Mouse (Mus musculus): ENCODE data around the gene Cerkl. TPM values are rescaled to one million over a fixed set of nuclear protein-coding genes. Genes with fewer than 3 reads are reported as not detected.

Cerkl gene
- polyA plus RNA-seq, 1 experiment from 2014 or later = 1.8 TPM

- Histone ChIP-seq H3K36me3 (no peaks in the 10 kb centered on the region), H3K4me2 (replicated peaks) (no peak overlapping the region)
- 62% methylated on average over 5 of the region's 5 CpGs for WGBS
Measured at GRCm38 (mm10) chr2:79398831-79399230, 57.8 kb downstream of the Cerkl start.

GRCm38 (mm10) chr2:79398343-79398742, 58.2 kb downstream of the Cerkl start:
- 69% methylated on average over 2 of the region's 2 CpGs for WGBS
- Histone ChIP-seq H3K27ac (no peak overlapping the region), H3K9me3 (no peaks in the 10 kb centered on the region), H3K9ac (no peak overlapping the region), H3K36me3 (no peaks in the 10 kb centered on the region), H3K4me1 (no peaks in the 10 kb centered on the region; the same call in 1 of the 2 replicates), H3K4me2 (replicated peaks) (no peak overlapping the region), H3K4me3 (no peak overlapping the region), H3K27me3 (replicated peaks) (no peaks in the 10 kb centered on the region)
- no peak for ATAC-seq (ENCODE audit: low FRiP score, low read depth)

More at GRCm38 (mm10) chr2:79398831-79399230, 57.8 kb downstream of the Cerkl start:
- Histone ChIP-seq H3K9ac (no peak overlapping the region), H3K9me3 (no peaks in the 10 kb centered on the region), H3K4me3 (no peak overlapping the region), H3K27me3 (replicated peaks) (no peaks in the 10 kb centered on the region), H3K4me1 (no peaks in the 10 kb centered on the region; the same call in 1 of the 2 replicates), H3K27ac (no peak overlapping the region)
- ATAC-seq (ENCODE audit: low FRiP score, low read depth) = no peak

- H3K9me3 ChIP-seq = no peaks in the 10 kb centered on the region
- H3K4me3 ChIP-seq = no peak overlapping the region
- no peak overlapping the region for H3K9ac ChIP-seq
- H3K27me3 ChIP-seq (replicated peaks) = no peaks in the 10 kb centered on the region
- no peaks in the 10 kb centered on the region; the same call in 1 of the 2 replicates for H3K4me1 ChIP-seq
- no peaks in the 10 kb centered on the region for H3K36me3 ChIP-seq
- 55% methylated on average over 2 of the region's 2 CpGs for WGBS
- no peak for ATAC-seq (ENCODE audit: low FRiP score, low read depth)
- no peak overlapping the region for H3K4me2 ChIP-seq (replicated peaks)
- H3K27ac ChIP-seq = no peak overlapping the region
Measured at GRCm38 (mm10) chr2:79397107-79397506, 59.5 kb downstream of the Cerkl start.

DNA sequence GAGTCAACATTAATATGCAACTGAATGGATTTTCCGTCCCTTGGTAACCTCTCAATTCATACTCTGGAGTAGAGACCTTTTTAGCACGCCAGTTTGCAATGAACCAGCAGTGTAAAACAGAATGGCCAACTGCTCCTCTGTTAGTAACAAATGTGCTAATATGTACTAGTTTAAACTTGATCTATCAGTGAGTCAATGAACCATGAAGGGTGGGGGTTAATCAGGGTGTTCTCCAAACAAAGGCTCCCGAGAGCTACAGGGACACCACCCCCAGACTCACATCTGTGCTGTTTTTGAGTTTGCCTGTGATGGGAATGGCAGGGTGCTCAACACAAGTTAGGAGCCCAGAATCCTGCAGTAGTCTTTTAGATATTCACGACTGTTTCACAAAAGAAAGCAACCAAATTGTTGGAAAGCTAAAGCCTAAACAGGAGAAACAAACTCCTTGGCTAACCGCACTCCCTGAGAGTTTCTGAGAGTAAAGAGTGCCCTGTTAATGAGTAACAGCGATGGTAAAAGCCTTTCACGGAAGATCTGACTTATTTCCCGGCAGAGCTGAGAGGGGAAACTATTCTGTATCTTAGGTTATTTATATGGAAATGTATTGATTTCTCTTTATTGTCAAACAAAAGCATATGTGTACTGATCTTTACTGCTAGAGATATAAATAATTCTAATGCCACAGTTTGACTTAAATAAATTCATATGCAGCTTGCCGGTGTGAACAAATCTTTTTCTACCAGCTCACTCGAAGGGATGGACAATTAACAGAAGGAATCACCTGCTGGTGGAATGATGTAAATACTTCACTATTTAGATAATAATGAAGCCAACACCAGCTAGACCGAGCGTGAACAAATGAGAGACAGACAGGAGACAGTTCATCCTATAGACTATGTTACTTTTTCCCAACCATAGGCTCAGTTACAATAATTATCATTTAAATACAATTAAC, 77.2 kb downstream of the Cerkl start:
- H3K4me1 ChIP-seq = peaks cover 5% of the 10 kb centered on the region; the same call in 1 of the 2 replicates
- no peak overlapping the region for H3K9ac ChIP-seq
- H3K4me2 ChIP-seq (replicated peaks) = peak overlapping the region; percentile 27; the same call in 1 of the 2 replicates
- ATAC-seq (ENCODE audit: low FRiP score, low read depth) = peak; percentile 53
- no peaks in the 10 kb centered on the region for H3K9me3 ChIP-seq
- H3K27me3 ChIP-seq (replicated peaks) = no peaks in the 10 kb centered on the region
- H3K36me3 ChIP-seq = no peaks in the 10 kb centered on the region
- H3K27ac ChIP-seq = no peak overlapping the region
- 11% methylated on average over 12 of the region's 12 CpGs for WGBS
- no peak overlapping the region for H3K4me3 ChIP-seq

GRCm38 (mm10) chr2:79378346-79379086, 78.1 kb downstream of the Cerkl start:
- Histone ChIP-seq H3K27me3 (replicated peaks) (no peaks in the 10 kb centered on the region), H3K9me3 (no peaks in the 10 kb centered on the region), H3K4me3 (no peak overlapping the region), H3K36me3 (no peaks in the 10 kb centered on the region), H3K4me2 (replicated peaks) (no peak overlapping the region), H3K4me1 (peaks cover 5% of the 10 kb centered on the region; the same call in 1 of the 2 replicates), H3K27ac (no peak overlapping the region), H3K9ac (no peak overlapping the region)
- WGBS = 58% methylated on average over 8 of the region's 8 CpGs
- ATAC-seq (ENCODE audit: low FRiP score, low read depth) = no peak

DNA sequence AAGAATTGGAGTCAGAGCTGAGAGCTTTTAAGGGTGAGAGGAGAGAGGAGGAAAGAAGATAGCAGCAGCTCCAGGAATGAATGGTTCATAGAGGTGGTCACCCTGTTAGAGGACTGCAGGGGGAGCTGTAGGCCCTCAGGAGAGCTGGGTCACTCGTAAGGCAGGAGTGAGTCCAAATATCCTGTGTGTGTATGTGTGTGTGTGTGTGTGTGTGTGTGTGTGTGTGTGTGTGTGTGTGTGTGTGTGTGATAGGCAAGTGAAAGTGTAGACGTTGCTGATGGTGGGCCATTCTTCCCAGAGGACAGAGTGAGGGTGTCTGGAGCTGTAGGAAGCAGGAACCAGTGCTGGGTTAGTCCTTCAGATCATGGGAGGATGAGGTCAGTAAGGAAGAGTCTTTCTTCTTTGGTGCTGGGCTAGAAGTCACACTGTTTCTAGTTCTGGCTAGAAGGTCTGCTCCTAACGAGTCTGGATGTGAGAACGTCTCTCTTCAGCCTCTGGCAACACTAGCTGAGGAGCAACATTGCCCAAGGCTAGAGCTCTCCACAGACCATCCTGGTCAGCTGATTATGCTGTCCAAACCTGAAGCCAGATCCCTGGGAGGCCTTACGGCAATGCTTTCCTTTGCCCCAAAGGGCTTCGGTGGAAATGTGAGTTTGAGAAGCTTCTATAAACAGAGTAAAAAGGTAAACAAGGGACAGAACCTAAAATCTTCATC, 83.9 kb downstream of the Cerkl start:
- H3K9ac ChIP-seq = no peak overlapping the region
- 50% methylated on average over 6 of the region's 6 CpGs for WGBS
- no peaks in the 10 kb centered on the region for H3K9me3 ChIP-seq
- H3K27me3 ChIP-seq (replicated peaks) = no peaks in the 10 kb centered on the region
- H3K4me2 ChIP-seq (replicated peaks) = no peak overlapping the region
- H3K4me1 ChIP-seq = no peaks in the 10 kb centered on the region
- peak; percentile 60 for ATAC-seq (ENCODE audit: low FRiP score, low read depth)
- no peak overlapping the region for H3K4me3 ChIP-seq
- H3K27ac ChIP-seq = no peak overlapping the region
- H3K36me3 ChIP-seq = no peaks in the 10 kb centered on the region

- no peak for ATAC-seq (ENCODE audit: low FRiP score, low read depth)
- WGBS = 74% methylated on average over 2 of the region's 2 CpGs
- Histone ChIP-seq H3K4me3 (no peak overlapping the region), H3K27me3 (replicated peaks) (no peaks in the 10 kb centered on the region), H3K4me1 (no peaks in the 10 kb centered on the region), H3K36me3 (no peaks in the 10 kb centered on the region), H3K9ac (no peak overlapping the region), H3K4me2 (replicated peaks) (no peak overlapping the region), H3K27ac (no peak overlapping the region), H3K9me3 (no peaks in the 10 kb centered on the region)
Measured at GRCm38 (mm10) chr2:79372154-79372467, 84.5 kb downstream of the Cerkl start.

DNA sequence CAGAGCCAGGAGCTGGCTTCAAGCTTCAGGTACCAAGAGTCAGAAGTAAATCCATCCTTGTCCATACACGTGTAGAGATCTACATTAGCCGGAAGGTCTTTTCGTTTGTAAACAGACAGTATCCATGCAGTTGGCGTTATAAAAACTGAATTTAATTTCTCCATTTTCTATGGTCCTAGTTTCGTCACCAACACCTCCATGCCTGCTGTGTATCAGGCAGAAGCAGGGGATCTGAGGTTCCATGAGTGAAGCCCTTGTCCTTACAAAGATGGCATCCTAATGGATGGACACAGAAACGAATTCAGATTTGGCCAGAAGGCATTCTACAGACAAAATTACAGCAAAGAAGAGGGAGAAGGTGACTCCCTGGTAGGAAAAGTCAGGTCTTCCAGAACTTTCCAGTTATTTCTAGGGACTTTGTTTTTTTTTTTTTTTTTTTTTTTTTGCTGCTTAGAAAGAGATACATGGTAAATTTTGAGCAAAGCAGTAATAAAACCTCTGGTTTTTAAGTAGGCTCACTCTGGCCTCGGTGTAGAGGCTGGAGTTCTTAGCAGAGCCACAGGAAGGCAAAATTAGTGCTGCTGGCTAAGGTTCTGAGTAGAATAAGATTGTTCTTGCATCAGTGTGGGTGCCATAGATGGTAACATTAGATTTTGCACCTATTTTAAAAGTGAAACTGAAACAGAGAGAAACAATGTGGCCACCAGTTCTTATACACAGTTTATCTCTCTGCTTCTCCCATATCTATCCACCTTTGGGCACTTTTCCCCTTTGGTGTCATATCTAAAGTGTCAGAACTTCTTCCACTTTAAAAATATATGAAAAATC, 85.0 kb downstream of the Cerkl start:
- Histone ChIP-seq H3K9me3 (no peaks in the 10 kb centered on the region), H3K27me3 (replicated peaks) (no peaks in the 10 kb centered on the region), H3K4me1 (no peaks in the 10 kb centered on the region), H3K36me3 (no peaks in the 10 kb centered on the region), H3K4me2 (replicated peaks) (no peak overlapping the region), H3K4me3 (no peak overlapping the region), H3K9ac (no peak overlapping the region), H3K27ac (no peak overlapping the region)
- no peak for ATAC-seq (ENCODE audit: low FRiP score, low read depth)
- 90% methylated on average over 7 of the region's 7 CpGs for WGBS

DNA sequence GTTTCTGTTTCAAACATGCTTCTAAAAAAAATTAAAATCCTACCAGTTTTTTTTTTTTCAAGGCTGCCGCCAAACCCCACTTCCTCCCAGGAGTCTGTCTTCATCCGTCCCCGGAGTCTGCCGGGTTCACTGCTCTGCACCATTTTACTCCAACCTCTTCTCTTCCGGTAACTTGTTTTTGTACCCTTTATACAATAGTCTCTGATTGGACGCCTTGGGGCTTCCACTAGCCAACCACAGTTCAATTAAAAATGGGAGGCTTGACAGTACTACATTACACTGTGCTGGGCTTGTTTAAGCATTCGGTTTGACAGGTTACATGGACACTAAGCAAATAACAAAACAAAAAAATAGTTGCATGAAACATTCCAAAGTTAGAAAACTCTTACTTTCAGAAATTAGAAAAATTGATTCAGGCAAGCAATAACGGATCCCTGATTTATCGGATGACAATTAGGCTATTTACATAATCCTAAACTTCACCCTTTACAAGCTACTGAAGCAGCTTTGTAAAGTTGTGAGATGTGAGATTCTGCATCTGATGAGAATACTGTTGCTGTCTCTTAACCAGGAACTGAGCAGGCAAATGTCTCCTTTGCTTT, 85.8 kb downstream of the Cerkl start:
- ATAC-seq (ENCODE audit: low FRiP score, low read depth) = no peak
- 87% methylated on average over 9 of the region's 9 CpGs for WGBS
- Histone ChIP-seq H3K4me1 (no peaks in the 10 kb centered on the region), H3K4me2 (replicated peaks) (no peak overlapping the region), H3K9ac (no peak overlapping the region), H3K9me3 (no peaks in the 10 kb centered on the region), H3K27me3 (replicated peaks) (no peaks in the 10 kb centered on the region), H3K27ac (no peak overlapping the region), H3K4me3 (no peak overlapping the region), H3K36me3 (no peaks in the 10 kb centered on the region)

DNA sequence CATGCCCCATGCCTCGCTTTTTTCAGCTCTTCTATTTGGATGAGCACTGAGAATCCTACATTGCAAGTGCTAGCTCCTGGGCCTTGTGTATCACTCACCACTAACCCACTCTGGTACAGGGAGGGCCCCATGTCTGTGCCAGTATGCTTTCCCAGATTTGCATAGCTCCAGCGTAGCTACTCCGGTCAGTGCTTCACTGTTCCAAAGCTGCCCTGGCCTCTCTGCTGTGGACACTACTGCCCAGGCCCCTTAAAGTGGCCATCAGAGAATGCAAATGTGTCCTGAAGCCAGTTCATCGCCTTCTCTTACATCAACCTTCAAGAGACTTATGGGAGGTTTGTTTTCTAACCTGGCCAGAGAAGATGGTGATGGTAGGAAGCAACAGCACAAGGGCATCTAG, 86.7 kb downstream of the Cerkl start:
- no peaks in the 10 kb centered on the region for H3K36me3 ChIP-seq
- no peak for ATAC-seq (ENCODE audit: low FRiP score, low read depth)
- H3K27ac ChIP-seq = no peak overlapping the region
- H3K4me3 ChIP-seq = no peak overlapping the region
- no peaks in the 10 kb centered on the region for H3K4me1 ChIP-seq
- no peaks in the 10 kb centered on the region for H3K27me3 ChIP-seq (replicated peaks)
- H3K9ac ChIP-seq = no peak overlapping the region
- H3K4me2 ChIP-seq (replicated peaks) = no peak overlapping the region
- 86% methylated on average over 4 of the region's 4 CpGs for WGBS
- H3K9me3 ChIP-seq = no peaks in the 10 kb centered on the region

DNA sequence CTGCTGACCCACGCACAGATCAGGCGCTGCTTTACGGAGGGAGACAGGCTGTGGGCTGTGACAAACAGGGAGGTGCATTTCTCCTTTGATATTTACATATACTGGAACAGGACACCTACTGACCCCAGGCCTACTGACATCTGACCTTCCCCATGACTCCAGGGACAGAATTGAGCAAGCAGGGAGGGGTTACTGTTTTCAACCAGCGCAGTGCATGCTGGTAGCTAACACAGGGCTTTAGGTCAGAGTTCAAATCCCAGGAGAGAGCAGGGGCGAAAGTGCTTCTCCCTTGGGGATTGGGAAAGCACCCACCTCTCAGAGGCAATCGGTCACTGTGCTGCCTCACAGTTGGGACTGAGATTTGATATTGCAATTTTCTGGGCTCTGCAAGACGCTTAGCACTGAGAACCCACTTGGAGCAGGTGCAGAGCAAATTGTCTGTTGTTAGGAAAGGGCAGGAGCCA, 87.5 kb downstream of the Cerkl start:
- no peak overlapping the region for H3K27ac ChIP-seq
- ATAC-seq (ENCODE audit: low FRiP score, low read depth) = no peak
- H3K36me3 ChIP-seq = no peaks in the 10 kb centered on the region
- no peaks in the 10 kb centered on the region for H3K4me1 ChIP-seq
- H3K9ac ChIP-seq = no peak overlapping the region
- H3K4me3 ChIP-seq = no peak overlapping the region
- H3K4me2 ChIP-seq (replicated peaks) = no peak overlapping the region
- no peaks in the 10 kb centered on the region for H3K27me3 ChIP-seq (replicated peaks)
- WGBS = 62% methylated on average over 7 of the region's 7 CpGs
- no peaks in the 10 kb centered on the region for H3K9me3 ChIP-seq

All from neural tube, embryonic 12.5 days (tissue).